Mouse (Mus musculus): ENCODE measurements around the gene Wnt9a. TPM values are rescaled to one million over a fixed set of nuclear protein-coding genes. Genes with fewer than 3 reads are reported as not detected.

Gene Wnt9a
- polyA plus RNA-seq, 1 experiment from 2014 or later: 2.5 TPM

- H3K4me1 ChIP-seq (replicated peaks; ENCODE audit: control insufficient read depth, insufficient read depth, low read length): no peaks in the 10 kb centered on the region
- no peak overlapping the region for H3K9ac ChIP-seq (ENCODE audit: low read length)
- ATAC-seq (replicated peaks; ENCODE audit: low FRiP score, low TSS enrichment, low read depth) (no peak), DNase-seq (ENCODE audit: low spot score) (no peak)
- H3K4me3 ChIP-seq (ENCODE audit: low read depth, low read length): no peak overlapping the region
- H3K4me2 ChIP-seq (ENCODE audit: low read length): no peak overlapping the region
- H3K27ac ChIP-seq (ENCODE audit: low read depth): no peak overlapping the region
- H3K9me3 ChIP-seq (ENCODE audit: control insufficient read depth, low read length): no peaks in the 10 kb centered on the region
- H3K27me3 ChIP-seq (replicated peaks; ENCODE audit: control insufficient read depth, insufficient read depth, low read length): 0 out of 2 replicates have a peak, but pooled peaks cover 4% of the 10 kb centered on the region
- H3K36me3 ChIP-seq (ENCODE audit: control insufficient read depth, insufficient read depth, low read length): no peaks in the 10 kb centered on the region
- WGBS: 92% methylated on average over 3 of the region's 3 CpGs
Measured at GRCm38 (mm10) chr11:59274184-59274583, 32.5 kb upstream of the Wnt9a start.

GRCm38 (mm10) chr11:59276877-59277276 lies 29.9 kb upstream of the Wnt9a start:
- no peaks in the 10 kb centered on the region for H3K9me3 ChIP-seq (ENCODE audit: control insufficient read depth, low read length)
- H3K4me3 ChIP-seq (ENCODE audit: low read depth, low read length): no peak overlapping the region
- H3K4me1 ChIP-seq (replicated peaks; ENCODE audit: control insufficient read depth, insufficient read depth, low read length): no peaks in the 10 kb centered on the region
- no peak overlapping the region for H3K9ac ChIP-seq (ENCODE audit: low read length)
- no peak overlapping the region for H3K4me2 ChIP-seq (ENCODE audit: low read length)
- no peak for DNase-seq (ENCODE audit: low spot score)
- 34% methylated on average over 2 of the region's 2 CpGs for WGBS
- ATAC-seq (replicated peaks; ENCODE audit: low FRiP score, low TSS enrichment, low read depth): no peak
- H3K27ac ChIP-seq (ENCODE audit: low read depth): no peak overlapping the region
- no peaks in the 10 kb centered on the region for H3K36me3 ChIP-seq (ENCODE audit: control insufficient read depth, insufficient read depth, low read length)
- 0 out of 2 replicates have a peak, but pooled peaks cover 4% of the 10 kb centered on the region for H3K27me3 ChIP-seq (replicated peaks; ENCODE audit: control insufficient read depth, insufficient read depth, low read length)

GRCm38 (mm10) chr11:59278047-59278446 lies 28.7 kb upstream of the Wnt9a start:
- Histone ChIP-seq H3K27ac (ENCODE audit: low read depth) (no peak overlapping the region), H3K9me3 (ENCODE audit: control insufficient read depth, low read length) (no peaks in the 10 kb centered on the region), H3K4me2 (ENCODE audit: low read length) (no peak overlapping the region), H3K36me3 (ENCODE audit: control insufficient read depth, insufficient read depth, low read length) (no peaks in the 10 kb centered on the region), H3K27me3 (replicated peaks; ENCODE audit: control insufficient read depth, insufficient read depth, low read length) (peaks cover 7% of the 10 kb centered on the region; the same call in 1 of the 2 replicates), H3K4me3 (ENCODE audit: low read depth, low read length) (no peak overlapping the region), H3K9ac (ENCODE audit: low read length) (no peak overlapping the region), H3K4me1 (replicated peaks; ENCODE audit: control insufficient read depth, insufficient read depth, low read length) (no peaks in the 10 kb centered on the region)
- WGBS: 65% methylated on average over 4 of the region's 4 CpGs
- DNase-seq (ENCODE audit: low spot score): no peak
- no peak for ATAC-seq (replicated peaks; ENCODE audit: low FRiP score, low TSS enrichment, low read depth)

- Histone ChIP-seq H3K4me3 (ENCODE audit: low read depth, low read length) (no peak overlapping the region), H3K4me1 (replicated peaks; ENCODE audit: control insufficient read depth, insufficient read depth, low read length) (no peaks in the 10 kb centered on the region), H3K4me2 (ENCODE audit: low read length) (no peak overlapping the region), H3K9ac (ENCODE audit: low read length) (no peak overlapping the region), H3K27me3 (replicated peaks; ENCODE audit: control insufficient read depth, insufficient read depth, low read length) (peaks cover 36% of the 10 kb centered on the region), H3K27ac (ENCODE audit: low read depth) (no peak overlapping the region), H3K36me3 (ENCODE audit: control insufficient read depth, insufficient read depth, low read length) (no peaks in the 10 kb centered on the region), H3K9me3 (ENCODE audit: control insufficient read depth, low read length) (no peaks in the 10 kb centered on the region)
- WGBS: 69% methylated on average over 5 of the region's 5 CpGs
- no peak for DNase-seq (ENCODE audit: low spot score)
- no peak for ATAC-seq (replicated peaks; ENCODE audit: low FRiP score, low TSS enrichment, low read depth)
Measured at GRCm38 (mm10) chr11:59282111-59282510, 24.6 kb upstream of the Wnt9a start.

- H3K36me3 ChIP-seq (ENCODE audit: control insufficient read depth, insufficient read depth, low read length): no peaks in the 10 kb centered on the region
- no peak overlapping the region for H3K27ac ChIP-seq (ENCODE audit: low read depth)
- H3K9me3 ChIP-seq (ENCODE audit: control insufficient read depth, low read length): no peaks in the 10 kb centered on the region
- no peak for ATAC-seq (replicated peaks; ENCODE audit: low FRiP score, low TSS enrichment, low read depth)
- H3K4me2 ChIP-seq (ENCODE audit: low read length): no peak overlapping the region
- WGBS: 72% methylated on average over 10 of the region's 10 CpGs
- H3K27me3 ChIP-seq (replicated peaks; ENCODE audit: control insufficient read depth, insufficient read depth, low read length): peaks cover 44% of the 10 kb centered on the region
- no peak overlapping the region for H3K4me3 ChIP-seq (ENCODE audit: low read depth, low read length)
- DNase-seq (ENCODE audit: low spot score): no peak
- no peaks in the 10 kb centered on the region for H3K4me1 ChIP-seq (replicated peaks; ENCODE audit: control insufficient read depth, insufficient read depth, low read length)
- no peak overlapping the region for H3K9ac ChIP-seq (ENCODE audit: low read length)
Measured at GRCm38 (mm10) chr11:59282933-59283332, 23.8 kb upstream of the Wnt9a start.

GRCm38 (mm10) chr11:59284146-59284545 lies 22.6 kb upstream of the Wnt9a start:
- peaks cover 56% of the 10 kb centered on the region for H3K27me3 ChIP-seq (replicated peaks; ENCODE audit: control insufficient read depth, insufficient read depth, low read length)
- no peaks in the 10 kb centered on the region for H3K36me3 ChIP-seq (ENCODE audit: control insufficient read depth, insufficient read depth, low read length)
- no peak for DNase-seq (ENCODE audit: low spot score)
- H3K9me3 ChIP-seq (ENCODE audit: control insufficient read depth, low read length): no peaks in the 10 kb centered on the region
- H3K4me2 ChIP-seq (ENCODE audit: low read length): no peak overlapping the region
- 29% methylated on average over 14 of the region's 14 CpGs for WGBS
- no peak overlapping the region for H3K4me3 ChIP-seq (ENCODE audit: low read depth, low read length)
- no peak overlapping the region for H3K9ac ChIP-seq (ENCODE audit: low read length)
- no peaks in the 10 kb centered on the region for H3K4me1 ChIP-seq (replicated peaks; ENCODE audit: control insufficient read depth, insufficient read depth, low read length)
- ATAC-seq (replicated peaks; ENCODE audit: low FRiP score, low TSS enrichment, low read depth): no peak
- H3K27ac ChIP-seq (ENCODE audit: low read depth): no peak overlapping the region

GRCm38 (mm10) chr11:59289706-59290105 lies 17.0 kb upstream of the Wnt9a start:
- no peaks in the 10 kb centered on the region for H3K36me3 ChIP-seq (ENCODE audit: control insufficient read depth, insufficient read depth, low read length)
- no peak overlapping the region for H3K4me2 ChIP-seq (ENCODE audit: low read length)
- ATAC-seq (replicated peaks; ENCODE audit: low FRiP score, low TSS enrichment, low read depth) (no peak), DNase-seq (ENCODE audit: low spot score) (no peak)
- H3K4me1 ChIP-seq (replicated peaks; ENCODE audit: control insufficient read depth, insufficient read depth, low read length): no peaks in the 10 kb centered on the region
- under 1% methylated on average over 25 of the region's 25 CpGs for WGBS
- H3K9ac ChIP-seq (ENCODE audit: low read length): no peak overlapping the region
- peaks cover 88% of the 10 kb centered on the region for H3K27me3 ChIP-seq (replicated peaks; ENCODE audit: control insufficient read depth, insufficient read depth, low read length)
- no peak overlapping the region for H3K27ac ChIP-seq (ENCODE audit: low read depth)
- no peak overlapping the region for H3K4me3 ChIP-seq (ENCODE audit: low read depth, low read length)
- no peaks in the 10 kb centered on the region for H3K9me3 ChIP-seq (ENCODE audit: control insufficient read depth, low read length)

- WGBS: 1% methylated on average over 31 of the region's 60 CpGs
- Histone ChIP-seq H3K4me1 (replicated peaks; ENCODE audit: control insufficient read depth, insufficient read depth, low read length) (no peaks in the 10 kb centered on the region), H3K27me3 (replicated peaks; ENCODE audit: control insufficient read depth, insufficient read depth, low read length) (peaks cover 90% of the 10 kb centered on the region), H3K36me3 (ENCODE audit: control insufficient read depth, insufficient read depth, low read length) (no peaks in the 10 kb centered on the region), H3K4me2 (ENCODE audit: low read length) (peak within 1 kb of the TSS; percentile 48), H3K4me3 (ENCODE audit: low read depth, low read length) (peak within 1 kb of the TSS; percentile 17; the same call in 1 of the 2 replicates), H3K9me3 (ENCODE audit: control insufficient read depth, low read length) (no peaks in the 10 kb centered on the region), H3K9ac (ENCODE audit: low read length) (no peak within 1 kb of the TSS), H3K27ac (ENCODE audit: low read depth) (no peak within 1 kb of the TSS)
- ATAC-seq (replicated peaks; ENCODE audit: low FRiP score, low TSS enrichment, low read depth): no peak
- no peak for DNase-seq (ENCODE audit: low spot score)
Measured at GRCm38 (mm10) chr11:59290702-59291303, 15.9 kb upstream of the Wnt9a start, which contains the start of gene Wnt3a. Gene Wnt3a, minus strand, starts transcription at chr11:59290752.

GRCm38 (mm10) chr11:59293616-59294015 lies 13.1 kb upstream of the Wnt9a start:
- no peak overlapping the region for H3K27ac ChIP-seq (ENCODE audit: low read depth)
- H3K9ac ChIP-seq (ENCODE audit: low read length): no peak overlapping the region
- H3K4me2 ChIP-seq (ENCODE audit: low read length): no peak overlapping the region
- no peaks in the 10 kb centered on the region for H3K4me1 ChIP-seq (replicated peaks; ENCODE audit: control insufficient read depth, insufficient read depth, low read length)
- H3K4me3 ChIP-seq (ENCODE audit: low read depth, low read length): no peak overlapping the region
- no peaks in the 10 kb centered on the region for H3K9me3 ChIP-seq (ENCODE audit: control insufficient read depth, low read length)
- ATAC-seq (replicated peaks; ENCODE audit: low FRiP score, low TSS enrichment, low read depth) (no peak; the same call in 1 of the 2 replicates), DNase-seq (ENCODE audit: low spot score) (no peak)
- 23% methylated on average over 7 of the region's 7 CpGs for WGBS
- H3K27me3 ChIP-seq (replicated peaks; ENCODE audit: control insufficient read depth, insufficient read depth, low read length): peaks cover 84% of the 10 kb centered on the region
- no peaks in the 10 kb centered on the region for H3K36me3 ChIP-seq (ENCODE audit: control insufficient read depth, insufficient read depth, low read length)

Measured in intestine, embryonic 14.5 days (tissue).